Mouse (Mus musculus) testis, postnatal 14 days (tissue): ENCODE results near the gene Arl15.

Experiments used
- DNase-seq: peaks from one replicate; pipeline ENCODE4 v3.0.0; 2021; ENCODE audit warnings: low spot score

Arl15 gene

DNA sequence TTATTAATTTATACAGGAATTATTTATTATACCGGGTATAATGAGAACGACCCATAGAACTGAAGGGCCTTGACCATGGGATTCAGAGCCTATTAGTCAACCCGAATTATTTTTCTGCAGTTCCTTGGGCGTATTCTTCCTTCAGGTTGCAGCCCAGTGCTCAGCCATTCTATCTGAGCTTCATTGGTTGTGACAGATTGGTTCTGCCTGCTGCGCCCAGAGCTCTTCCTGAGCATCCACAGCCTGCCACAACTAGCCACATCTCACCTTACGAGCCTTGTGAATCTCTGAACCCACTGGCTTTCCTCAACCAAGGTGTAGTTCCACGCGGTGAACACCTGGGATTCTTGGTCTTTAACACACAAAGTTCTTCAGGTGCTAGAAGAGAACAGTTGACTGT is 350.9 kb downstream of the Arl15 start:
- no peak for DNase-seq

- DNase-seq = no peak
These were observed 356.8 kb downstream of the Arl15 start for GRCm38 (mm10) chr13:114150856-114151697.

DNA sequence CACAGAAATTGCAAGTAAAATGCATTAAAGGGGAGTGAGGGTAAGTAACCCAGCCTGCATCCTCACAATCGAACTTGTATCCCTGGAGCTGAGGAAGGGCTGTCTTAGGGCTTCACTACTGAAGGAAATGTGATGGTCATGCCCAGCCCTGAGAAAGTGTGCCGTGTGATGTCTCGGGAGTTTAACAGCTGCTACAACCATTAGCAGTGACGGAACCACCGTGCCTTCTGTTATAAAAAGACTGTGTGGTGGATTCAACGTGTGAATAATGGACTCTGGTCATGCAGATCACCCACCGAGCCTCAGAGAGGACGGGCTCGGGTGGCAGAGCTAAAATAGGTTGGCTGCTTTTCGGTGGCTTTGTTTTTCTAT is 357.4 kb downstream of the Arl15 start:
- DNase-seq = no peak

DNA sequence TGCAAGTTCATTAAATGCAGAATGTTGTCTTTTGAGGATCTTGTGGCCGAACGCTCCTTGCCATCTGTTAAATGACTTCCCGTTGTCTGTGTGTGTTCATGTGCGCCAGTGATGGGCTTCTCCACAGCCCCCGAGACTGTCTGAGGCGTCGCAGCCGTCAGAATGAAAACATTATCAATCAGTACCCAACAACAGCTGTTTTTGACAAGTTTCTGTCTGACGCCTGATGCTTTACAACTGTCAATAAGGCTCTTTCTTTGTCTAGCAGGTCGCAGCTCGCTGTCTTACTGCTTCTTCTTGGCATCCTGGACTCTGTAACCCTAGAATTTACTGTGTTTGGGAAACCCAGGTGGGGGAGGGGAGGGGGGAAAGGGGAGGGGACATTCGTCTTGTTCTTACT is 362.4 kb downstream of the Arl15 start:
- DNase-seq = no peak

DNA sequence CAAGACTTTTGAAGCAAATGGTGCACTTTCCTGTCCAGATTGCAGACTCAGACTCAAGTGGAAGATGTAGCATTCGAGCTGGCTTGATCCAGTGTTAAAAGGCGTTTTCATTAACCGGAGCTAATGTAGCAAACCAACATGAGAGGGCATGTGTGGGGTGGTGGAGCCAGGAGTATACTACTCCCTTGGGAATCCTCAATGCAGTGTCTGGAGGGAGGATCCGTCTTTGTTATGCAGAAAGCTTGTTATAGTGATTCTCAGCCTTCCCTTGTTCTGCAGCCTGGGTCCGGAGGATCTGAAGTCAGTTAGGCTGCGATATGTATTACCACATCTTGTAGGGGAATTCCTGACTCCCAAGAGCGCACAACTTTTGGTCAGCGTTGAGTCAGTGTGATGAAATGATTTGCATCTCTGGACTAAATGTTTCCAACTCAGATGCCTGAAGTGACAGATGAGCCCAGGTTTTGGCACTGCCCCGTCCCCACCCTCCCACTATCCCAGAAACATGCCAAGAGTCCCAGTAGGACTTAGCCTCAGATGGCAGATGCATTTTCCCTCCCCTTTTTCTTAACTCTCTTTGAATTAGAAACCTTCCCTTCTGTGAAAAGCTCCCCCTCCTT is 363.9 kb downstream of the Arl15 start:
- no peak for DNase-seq

GRCm38 (mm10) chr13:114159634-114160391 is 365.5 kb downstream of the Arl15 start:
- DNase-seq = no peak

DNA sequence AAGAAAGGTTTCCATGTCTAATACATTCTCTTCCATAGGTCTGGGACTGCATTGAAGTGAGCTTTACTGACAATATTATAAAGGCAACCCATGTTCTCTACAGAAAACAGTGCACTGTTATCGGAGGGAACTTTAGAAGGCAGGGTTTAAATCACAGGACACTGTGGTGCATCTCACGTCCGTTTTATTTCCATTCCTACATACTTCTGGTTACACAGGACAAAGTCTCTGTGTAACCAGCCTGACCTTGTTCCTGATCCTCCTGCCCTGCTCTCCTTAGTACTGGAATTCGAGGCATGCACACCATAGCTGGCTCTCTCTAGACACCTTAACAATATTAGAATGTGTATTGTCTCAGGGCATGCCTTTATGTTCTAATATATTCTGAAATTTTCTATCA is 368.4 kb downstream of the Arl15 start:
- no peak for DNase-seq

DNA sequence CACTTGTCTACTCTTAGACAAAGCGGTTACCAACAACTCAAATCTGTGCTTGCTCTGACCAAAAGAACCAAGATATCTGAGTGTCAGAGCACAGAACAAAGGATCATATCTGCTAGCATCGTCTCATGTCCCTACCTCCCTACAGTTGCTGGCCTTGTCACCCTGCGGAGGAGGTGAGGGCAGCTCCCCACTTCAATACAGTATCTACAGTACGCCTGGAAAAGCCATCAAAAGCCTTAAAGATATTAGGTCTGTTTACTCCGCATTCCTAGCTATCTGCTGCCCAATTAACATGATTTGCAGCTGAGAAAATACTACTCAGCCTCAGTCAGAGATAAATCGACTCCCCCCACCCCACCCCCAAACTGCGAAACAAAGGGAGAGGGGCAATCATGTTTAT is 371.3 kb downstream of the Arl15 start:
- peak; percentile 36 for DNase-seq

DNA sequence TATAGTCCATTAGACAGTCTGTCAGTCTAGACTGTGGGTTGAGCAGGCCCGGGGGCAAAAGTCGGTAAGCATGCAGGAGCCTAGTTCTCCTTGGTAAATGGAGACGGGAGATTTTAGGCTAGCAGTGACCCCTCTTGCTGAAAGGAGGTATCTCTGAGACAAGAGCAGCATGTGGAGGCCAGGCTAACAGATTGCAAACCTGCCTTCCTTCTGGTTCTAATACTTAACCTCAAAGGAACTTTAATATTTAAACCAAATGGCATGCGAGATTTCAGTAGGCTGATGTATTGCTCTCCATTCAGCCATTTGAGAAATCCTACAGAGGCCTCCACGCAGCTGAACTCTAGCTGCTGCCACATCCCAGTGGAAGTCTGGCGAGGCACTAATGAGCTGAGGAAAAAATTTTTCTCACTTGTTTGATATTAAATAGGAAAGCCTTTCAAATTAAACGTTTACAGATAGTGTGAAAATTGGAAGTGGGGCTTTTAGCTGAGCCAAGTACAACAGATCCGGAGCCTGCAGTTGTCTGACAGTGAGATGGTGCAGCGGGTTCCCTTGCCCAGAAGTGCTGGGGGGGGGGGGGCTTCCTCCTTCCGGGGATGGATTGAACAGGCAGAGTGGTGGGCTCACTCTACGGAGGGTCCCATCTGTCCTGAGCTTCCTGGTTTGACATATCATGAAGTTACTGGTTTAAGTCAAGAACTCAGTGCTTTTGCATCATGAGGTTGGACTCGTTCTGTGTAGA is 372.3 kb downstream of the Arl15 start:
- no peak for DNase-seq

- no peak for DNase-seq
These were observed 375.8 kb downstream of the Arl15 start for GRCm38 (mm10) chr13:114170061-114170460.

DNA sequence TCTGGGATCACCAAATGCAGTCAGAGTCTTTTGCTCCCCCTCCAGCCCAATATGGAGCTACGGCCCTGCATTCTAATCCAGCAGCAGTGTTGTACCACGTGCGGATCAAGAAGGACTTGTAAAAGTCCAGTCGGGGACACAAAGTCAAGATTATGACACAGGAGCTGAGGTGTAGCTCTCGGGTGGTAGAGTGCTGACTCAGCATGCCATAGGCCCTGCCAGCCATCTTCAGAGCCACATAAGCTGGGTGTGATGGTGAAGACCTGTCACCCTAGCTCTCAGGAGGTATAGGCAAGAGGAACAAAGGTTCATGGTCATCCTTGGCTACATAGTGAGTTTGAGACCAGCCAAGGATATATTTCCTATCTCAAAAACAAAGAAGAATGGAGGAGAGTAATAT is 377.2 kb downstream of the Arl15 start:
- DNase-seq = no peak

GRCm38 (mm10) chr13:114188107-114188506 is 393.8 kb downstream of the Arl15 start:
- no peak for DNase-seq

GRCm38 (mm10) chr13:114188801-114189200 is 394.5 kb downstream of the Arl15 start:
- DNase-seq = no peak

- no peak for DNase-seq
These were observed 395.1 kb downstream of the Arl15 start for GRCm38 (mm10) chr13:114189441-114189840.

GRCm38 (mm10) chr13:114190898-114191297 is 396.6 kb downstream of the Arl15 start:
- DNase-seq = no peak

- no peak for DNase-seq
These were observed 404.0 kb downstream of the Arl15 start for GRCm38 (mm10) chr13:114198252-114198799.

GRCm38 (mm10) chr13:114199746-114200145 is 405.4 kb downstream of the Arl15 start:
- no peak for DNase-seq

DNA sequence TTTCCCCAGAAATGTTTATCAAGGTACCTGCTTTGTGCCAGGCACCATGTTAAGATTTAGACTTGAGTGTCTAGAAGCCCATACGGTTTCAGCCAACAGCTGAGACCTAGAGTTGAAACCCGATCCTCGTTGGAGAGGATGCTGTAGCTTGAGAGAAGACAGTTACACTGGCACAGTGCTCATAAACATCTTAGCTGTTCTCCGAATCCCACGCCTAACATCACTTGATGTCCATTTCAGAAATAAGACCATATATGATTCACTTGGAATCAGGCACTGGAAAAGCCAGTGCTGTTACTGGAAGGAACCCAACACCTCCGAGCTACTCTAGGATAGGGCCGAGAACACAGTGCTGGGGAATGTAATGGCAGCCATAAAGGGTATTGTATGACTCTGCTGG is 406.2 kb downstream of the Arl15 start:
- no peak for DNase-seq

DNA sequence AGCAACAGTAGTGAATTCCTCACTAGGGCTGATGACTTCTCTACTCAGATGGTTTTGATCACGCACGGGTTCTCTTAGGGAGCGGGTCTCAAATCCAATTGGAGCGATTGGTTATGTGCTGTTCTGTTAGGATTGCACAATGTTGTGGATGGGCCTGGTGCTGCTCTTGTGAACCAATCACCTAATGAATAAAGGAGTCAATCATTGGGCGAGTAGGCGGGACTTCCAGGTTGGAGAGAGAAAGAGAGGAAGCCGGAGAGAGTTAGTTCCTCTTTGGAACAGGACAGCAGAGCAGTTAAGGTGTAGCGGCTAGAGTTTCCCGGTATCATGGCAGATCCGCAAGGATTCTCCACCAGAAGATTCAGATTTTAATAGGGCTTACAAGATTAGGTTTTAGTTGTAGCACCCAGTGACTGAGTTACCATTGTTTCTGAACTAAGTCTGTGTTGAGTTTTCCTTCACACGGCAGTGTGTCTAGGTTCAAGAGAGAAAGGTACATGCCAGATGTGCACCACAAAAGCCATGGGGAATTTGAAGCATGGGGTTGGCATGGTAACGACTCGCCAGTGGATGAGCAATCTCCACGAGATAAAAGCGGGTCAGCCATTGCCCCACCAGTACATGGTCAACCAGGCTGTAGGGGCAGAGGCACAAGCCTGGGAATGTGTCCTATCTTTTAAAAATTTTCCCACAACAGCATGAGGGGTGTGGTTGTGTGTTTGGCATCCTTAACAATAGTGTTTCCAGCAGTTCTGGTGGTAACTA is 408.7 kb downstream of the Arl15 start:
- peak; percentile 11 for DNase-seq
